Mouse (Mus musculus): ENCODE data around the gene Ccl28.

DNA sequence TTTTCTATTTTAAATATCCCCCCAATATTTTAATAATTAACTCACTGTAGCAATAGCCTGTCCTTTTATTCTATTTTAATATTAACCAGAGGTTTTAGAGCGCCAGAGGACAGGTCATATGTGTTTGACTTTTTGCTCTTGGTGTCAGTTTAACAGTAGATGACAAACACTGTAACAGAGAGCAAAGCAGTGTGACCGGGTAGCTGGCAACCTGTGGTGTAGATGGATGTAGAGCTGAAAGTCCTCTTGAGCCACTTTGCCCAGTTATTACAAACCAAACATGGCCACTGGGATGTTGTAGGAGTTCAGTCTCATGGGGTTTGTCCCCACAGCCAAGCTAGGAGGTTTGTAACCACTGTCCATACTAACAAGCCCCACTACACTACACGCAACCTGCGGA is 74.8 kb downstream of the Ccl28 start:
- TF ChIP-seq CTCF (conservative IDR thresholded peaks at IDR 0.05; ENCODE audit: low read length): no peak
- no peak for TF ChIP-seq POU5F1 (IDR thresholded peaks at IDR 0.05; ENCODE audit: borderline replicate concordance, low read length)
- TF ChIP-seq NANOG (IDR thresholded peaks at IDR 0.05; ENCODE audit: borderline replicate concordance, low read length): no peak
